Mouse (Mus musculus): ENCODE data around the gene Tas2r144.

Gene Tas2r144

DNA sequence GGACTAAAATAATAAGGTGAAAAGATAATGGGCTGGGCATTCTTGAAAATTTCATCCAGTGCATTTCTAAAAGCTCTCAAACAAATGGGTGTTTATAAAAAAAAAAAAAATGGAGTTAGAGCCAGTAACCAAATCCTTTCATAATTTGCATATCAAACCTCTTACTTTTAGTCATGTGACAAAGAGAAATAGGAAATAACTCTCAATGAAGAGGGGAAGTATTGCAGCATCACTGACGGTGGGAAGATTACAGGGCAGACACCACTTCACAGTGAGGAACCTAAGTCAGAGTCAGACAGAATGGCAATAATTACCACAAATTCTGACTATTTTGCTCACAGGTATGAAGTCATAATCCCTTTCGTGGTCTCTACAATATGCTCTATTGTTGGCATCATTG is at the start of gene Tas2r144:
TSS of gene Tas2r144 (plus strand) at position 301 of the 400 bp plus-strand sequence.
- no peak for DNase-seq

DNA sequence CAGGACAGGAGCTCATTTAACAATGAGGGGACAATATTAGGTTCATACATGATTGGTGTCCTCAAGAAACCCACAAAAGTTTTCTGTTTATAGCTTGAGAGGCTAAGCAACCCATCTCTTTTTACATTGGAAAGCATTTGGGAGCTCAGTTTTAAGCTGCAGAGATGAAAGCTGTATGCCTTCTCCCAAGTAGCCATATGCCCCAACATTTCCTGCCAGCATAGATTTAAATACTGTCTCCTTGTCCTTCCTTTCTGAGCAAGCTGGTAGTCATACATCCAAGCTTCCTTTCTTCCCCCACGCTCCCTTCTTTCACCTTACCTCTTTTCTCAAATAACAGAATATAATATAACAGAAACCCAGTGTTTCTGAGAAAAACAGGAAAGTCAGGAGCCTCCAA is 32.7 kb upstream of the Tas2r144 start:
- DNase-seq = no peak

DNA sequence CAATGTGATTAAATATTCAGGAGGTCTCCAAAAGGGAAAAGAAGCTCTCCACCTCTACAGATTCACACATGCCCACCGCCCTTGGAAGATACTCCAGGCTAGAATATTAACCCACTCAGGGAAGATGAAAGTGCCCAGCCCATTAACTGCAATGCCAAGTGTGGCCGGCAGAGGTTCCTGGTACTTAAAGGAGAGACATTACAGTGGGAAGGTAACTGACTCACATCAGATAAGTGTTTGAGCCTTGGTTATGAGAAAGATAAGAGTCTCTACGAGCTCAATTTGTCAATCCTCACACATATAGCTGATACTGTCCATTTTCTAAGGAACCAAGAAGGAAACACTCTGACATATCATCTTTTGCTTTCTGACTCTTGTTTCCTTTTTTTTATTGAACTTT is 28.9 kb upstream of the Tas2r144 start:
- DNase-seq = peak; percentile 1

DNA sequence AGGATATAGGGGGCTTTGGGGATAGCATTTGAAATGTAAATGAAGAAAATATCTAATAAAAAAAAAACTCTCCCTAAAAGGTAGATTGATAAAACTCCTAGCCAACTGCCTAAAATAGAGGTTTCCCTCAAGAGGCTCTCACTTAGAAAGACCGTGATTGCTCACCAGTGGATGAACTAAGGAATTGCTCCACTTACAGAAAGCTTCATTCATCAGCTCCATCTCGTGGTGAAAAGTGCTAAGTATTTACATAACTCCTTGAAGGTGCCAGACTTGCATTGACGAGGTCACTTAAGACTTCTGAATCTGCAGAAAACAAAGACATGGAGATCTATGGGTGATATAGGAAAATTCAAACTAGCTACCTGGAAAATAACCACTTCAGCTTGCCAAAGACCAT is 17.4 kb upstream of the Tas2r144 start:
- DNase-seq = peak; percentile 5

DNA sequence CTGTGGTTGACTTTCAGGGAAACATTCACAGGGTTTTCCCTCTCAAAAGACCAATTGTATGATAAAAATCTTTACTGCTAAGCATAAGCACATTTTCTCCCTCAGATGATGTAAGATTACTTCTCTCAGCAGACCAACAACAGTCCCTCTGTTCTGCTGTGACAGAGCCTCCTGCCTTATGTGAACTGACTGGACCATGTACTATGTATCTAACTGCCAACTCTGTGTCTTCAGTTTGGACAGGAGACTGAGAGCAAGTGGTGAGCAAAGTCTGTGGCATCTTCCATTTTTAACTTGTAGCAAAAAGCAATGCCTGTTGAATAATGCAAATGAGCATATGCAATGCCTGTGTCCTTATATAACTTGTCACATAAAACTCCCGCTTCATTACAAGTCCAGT is 15.6 kb upstream of the Tas2r144 start:
- DNase-seq = no peak

DNA sequence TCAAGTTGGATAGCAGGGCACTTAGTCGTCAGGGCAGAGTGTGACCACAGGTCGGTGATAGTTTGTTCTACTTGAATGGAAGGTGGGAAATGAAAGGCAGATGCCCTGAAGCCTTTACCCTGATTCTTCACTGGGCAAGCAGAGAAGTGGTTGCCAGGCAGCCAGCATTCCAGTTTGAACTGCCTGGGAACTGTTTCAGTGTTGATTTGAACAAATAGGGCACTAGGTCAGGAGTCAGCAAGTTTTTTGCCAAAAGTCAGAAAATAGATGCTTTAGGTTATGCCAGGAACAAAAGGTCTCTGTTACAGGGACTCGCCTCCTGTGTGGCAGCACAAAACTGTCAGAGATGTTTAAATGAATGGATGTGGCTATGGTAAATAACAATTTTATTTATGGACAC is 7.2 kb downstream of the Tas2r144 start:
- DNase-seq = peak; percentile 6

DNA sequence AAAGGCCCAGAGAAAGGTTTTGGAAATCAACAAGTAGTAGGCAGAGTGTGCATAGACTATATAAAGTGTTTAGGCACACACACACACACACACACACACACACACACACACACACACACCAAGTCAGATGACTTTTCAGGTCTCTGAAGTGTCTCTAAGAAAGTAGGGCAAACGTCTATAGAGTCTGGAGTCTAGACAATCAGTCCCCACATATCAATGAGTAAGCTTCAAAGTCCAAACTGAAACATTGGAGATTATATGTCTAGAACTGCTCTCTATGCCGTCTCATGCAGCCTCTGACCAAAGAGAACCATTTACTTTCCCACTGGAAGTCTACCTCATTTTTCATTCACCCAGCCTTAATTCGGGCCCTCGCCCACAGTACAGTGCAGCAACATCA is 9.9 kb downstream of the Tas2r144 start:
- DNase-seq = no peak

DNA sequence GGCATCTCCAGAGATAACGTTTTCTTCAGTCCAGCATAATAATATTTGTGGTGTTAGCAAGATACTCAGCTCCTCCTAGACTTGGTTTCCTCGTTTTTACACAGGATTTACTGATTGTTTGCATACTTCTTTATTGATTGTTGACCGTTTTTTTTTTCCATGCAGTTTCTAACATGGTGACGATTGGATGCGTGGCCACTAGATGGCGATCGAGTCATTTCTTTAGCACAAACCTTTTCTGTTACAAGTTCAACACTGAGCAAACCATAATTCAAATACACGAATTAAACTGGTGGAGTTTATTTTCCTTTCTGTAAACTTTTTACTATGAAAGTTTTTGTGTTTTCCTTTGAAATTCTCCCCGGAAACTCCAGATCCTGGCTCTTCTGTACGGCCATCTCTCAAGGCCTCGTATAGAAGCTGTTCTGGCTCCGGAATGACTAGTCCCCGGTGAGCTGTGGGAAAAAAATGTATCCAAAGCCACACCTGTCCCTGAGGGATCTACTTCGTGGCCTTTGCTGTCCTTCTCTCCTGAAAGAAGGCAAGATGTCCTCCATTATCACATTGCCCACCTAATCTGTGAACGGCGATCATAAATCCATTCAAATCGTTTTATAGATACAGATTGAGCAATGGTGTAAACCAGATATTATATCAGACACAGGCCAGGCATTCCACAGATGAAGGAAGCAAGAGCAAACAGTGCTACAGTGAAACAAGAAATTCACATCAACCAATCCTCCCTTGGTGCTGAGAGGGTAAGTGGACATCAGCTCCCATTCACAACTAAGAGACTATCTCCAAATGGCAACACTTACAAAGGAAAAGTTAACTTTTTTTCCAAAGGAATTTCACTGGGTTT is 12.3 kb downstream of the Tas2r144 start:
- DNase-seq = peak; percentile 79

DNA sequence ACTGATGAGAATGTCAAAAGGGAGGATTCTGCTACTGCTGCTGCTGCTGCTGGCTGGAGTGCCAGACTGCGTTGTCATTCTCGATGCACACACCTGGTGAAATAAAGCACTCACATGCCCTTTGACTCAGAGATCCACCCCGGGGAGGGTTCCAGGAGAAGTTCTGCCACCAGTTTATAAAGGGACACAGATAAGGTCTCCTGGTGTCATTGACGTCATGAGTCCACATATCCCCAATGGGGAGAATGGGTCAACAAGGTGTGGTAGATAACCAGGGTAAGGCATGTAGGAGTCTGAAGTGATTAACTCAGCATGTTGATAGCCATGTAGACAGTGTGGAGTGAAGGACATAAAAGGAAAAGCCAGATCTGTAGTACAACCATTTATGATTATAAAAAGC is 14.5 kb downstream of the Tas2r144 start:
- no peak for DNase-seq

DNA sequence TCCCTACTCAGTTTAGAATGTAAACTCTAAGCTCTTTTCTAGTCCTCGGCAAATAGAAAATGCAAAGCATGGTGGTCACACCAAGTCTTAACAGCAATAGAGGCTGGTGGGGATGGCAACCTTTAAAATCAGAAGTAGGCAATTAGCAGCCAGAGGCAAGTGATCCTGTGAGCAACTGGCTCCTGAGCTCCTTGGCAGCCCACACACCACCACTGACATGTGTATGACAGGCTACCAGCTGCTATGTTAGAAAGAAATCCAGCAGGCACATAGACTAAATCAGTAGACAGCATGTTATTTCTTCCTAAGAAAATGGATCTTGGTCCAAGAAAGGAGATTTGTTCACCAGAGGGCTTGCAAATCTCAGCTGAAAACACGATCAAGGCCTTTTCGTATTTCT is 16.1 kb downstream of the Tas2r144 start:
- no peak for DNase-seq

DNA sequence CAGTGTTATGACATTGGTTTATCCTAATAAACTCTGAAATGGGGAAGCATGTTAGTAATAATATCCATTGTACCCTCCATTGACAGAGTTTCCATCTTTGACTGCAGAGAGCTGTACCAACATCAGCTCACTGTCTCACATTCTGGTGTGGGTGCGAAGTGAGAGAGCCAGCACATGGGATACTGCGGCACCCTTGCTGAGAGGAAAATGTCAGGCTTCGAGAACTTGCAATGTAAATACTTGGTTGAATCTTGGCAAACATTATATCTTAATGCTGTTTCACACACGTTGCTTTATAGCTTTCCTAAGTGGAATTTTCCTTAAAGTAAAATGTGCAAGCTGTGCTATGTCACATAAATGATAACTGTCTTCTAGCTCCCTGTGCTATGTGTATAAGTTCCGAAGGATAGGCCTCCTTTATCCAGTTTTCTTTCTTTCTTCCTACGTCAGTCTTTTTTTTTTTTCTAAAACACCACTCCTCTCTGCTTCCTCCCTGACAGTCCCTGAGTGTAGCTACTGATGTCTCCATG is 22.2 kb downstream of the Tas2r144 start:
- DNase-seq = no peak

DNA sequence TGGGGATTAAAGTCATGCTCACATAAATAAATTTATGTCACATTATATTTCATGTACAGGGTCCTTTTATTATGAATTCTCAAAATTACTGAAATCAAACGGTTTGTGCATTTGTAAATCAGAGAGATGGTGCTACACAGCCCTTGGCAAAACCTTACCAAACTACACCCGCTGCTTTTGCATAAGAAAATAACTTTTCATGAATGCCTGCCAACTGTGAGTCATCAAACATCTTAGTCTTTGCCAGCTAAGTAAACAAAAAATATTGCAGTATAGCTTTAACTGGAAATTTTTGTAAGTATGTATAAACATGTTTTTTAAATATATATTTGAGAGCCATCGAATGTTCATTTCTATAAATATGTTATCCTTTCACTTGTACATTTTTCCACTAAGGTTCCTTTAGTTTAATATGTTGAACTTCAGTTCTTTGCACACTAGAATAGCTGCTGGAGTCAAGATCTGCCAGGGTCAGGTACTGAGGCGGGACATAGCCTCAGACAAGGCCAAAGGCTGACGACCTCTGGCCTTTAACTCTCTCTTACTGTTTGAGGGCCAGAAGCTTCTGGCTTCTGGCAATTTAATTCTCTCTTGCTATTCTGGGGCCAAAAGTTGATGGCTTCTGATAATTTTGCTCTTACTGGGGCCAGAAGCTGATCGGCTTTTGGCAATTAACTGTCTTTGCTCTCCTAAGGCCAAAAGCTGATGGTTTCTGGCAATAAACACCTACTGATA is 26.4 kb downstream of the Tas2r144 start:
- no peak for DNase-seq

DNA sequence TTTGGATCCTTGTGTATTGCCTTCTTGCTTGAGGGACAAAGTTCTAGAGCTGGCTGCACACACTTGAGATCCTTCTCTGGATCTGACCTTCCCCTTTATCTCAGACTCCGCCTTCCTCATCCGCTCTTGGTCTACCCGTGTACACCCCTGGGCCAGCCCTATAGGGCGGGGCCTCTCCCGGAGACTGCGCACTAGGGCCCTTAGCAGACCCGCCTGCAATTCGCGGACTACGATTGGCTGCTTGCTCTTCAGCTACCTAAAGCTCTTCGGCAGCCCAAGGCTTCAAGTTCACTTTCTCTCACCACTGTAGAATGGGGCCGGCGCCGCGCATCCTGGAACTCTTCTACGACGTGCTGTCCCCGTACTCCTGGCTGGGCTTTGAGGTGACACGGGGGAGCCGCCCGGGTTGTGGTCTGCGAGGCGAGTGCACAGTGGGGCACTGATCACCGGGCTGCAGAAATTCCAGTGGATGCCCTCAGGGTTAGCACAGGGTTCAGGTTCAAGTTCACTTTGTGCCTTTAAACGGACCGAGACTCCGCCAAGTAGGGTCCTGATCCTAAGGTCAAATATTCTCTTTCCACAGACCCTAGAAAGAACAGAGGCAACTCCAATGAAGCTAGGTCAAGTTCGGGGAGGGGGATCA is 30.7 kb downstream of the Tas2r144 start, which contains the start of gene Gstk1:
TSS of gene Gstk1 (plus strand) at position 225 of the 643 bp plus-strand sequence.
- peak; percentile 94 for DNase-seq

DNA sequence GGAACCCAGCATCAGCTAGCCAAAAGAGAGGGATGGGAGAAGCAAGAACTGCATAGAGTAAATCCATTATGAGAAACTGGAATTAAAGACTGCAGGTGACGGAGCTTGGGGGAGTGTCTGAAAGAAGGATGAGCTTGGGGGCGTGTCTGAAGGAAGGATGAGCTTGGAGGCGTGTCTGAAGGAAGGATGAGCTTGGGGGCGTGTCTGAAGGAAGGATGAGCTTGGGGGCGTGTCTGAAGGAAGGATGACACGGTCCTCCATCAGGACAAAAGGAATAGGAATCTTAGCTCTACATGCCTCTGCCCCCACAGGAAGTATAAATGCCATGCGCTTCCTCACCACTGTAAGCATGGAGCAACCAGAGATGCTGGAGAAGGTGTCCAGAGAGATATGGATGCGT is 32.0 kb downstream of the Tas2r144 start:
- DNase-seq = peak; percentile 19

DNA sequence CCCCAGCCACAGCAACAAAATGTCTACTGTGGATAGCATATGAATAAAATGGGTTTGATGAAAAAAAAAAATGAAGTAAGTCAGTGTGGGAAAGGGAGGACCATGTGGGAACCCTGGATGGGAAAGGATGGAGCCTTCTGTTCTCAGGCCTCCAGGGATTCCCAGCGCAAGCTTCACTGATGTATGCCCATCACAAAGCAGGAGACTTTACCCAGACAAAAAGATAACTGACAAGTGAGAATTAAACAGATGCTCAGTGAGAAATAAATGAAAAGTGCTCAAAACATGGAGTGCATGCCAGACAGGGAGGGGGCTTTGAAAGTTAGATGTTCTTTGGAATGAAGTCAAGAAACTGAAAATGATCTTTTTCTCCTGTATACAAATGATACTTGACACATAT is 32.9 kb downstream of the Tas2r144 start:
- DNase-seq = no peak

DNA sequence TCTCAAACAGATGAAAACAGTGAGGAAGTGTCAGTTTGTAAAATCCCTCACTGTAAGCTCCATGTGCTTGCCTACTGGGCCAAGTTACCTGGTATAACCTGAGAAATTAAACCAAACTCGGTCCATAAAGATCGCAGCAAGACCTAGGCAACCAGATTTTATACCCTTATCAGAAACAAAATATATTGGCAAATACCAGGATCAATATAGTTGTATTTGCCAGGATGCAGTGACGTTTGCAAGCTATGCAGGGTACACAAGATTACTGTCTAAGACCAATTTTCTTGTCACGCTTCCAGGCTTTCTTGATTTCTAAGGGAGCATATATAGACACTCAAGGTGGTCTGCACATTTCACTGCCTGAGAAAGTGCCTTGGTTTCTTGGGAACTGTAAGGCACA is 36.7 kb downstream of the Tas2r144 start:
- no peak for DNase-seq

DNA sequence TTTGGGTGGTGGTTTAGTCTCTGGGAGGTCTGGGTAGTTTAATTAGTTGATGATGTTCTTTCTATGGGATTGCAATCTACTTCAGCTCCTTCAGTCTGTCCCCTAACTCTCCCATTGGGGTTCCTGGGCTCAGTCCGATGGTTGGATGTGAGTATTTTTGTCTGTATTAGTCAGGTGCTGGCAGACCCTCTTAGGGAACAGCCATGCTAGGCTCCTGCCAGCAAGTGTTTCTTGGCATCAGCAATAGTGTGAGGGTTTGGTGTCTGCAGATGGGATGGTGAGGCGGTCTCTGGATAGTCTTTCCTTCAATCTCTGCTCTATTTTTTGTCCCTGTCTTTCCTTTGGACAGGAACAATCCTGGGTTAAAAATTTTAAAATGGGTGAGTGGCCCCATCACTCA is 38.0 kb downstream of the Tas2r144 start:
- DNase-seq = no peak

DNA sequence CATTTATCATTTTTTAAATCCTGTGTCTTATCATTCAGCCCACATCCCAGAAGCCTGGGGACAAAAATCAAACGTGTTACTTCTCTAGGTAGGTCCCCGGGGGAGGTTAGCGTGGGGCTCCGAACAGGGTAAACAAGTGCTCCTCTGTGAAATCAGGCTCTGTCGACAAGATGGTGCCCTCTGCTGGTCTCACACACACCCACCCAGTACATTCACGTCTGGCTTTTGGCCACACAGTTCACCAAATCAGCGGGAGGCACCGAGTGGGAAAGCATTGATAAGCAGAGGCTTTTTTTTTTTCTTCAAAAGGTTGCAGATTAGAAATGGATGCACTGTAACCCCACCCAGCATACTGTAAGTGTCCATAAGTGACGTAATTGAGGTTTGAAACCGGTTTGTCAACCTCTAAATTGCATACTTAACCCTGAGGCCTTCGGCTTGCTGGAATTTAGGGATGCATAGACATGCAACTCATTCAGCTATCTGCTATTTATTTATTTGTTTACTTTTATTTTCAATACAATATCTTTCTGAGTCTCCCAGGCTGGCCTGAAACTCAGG is 42.3 kb downstream of the Tas2r144 start:
- peak; percentile 65 for DNase-seq

DNA sequence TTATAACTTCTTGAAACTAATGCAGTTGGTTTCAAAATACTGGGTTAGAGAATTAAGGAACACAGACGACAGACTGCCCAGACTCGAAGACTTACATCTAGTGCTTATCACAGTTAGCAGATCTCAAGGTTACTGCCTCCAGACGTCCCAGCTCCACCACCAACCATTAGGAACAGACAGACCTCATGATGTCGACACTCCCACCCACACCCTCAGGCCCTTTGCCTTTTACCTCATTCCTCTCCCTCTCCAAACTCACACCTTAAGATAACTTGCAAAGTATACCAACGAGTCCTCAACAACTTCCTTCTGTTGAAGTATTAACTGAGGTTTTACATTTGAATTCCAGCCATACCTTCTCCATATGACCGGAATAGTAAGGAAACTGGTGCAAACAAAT is 45.3 kb downstream of the Tas2r144 start:
- DNase-seq = no peak

DNA sequence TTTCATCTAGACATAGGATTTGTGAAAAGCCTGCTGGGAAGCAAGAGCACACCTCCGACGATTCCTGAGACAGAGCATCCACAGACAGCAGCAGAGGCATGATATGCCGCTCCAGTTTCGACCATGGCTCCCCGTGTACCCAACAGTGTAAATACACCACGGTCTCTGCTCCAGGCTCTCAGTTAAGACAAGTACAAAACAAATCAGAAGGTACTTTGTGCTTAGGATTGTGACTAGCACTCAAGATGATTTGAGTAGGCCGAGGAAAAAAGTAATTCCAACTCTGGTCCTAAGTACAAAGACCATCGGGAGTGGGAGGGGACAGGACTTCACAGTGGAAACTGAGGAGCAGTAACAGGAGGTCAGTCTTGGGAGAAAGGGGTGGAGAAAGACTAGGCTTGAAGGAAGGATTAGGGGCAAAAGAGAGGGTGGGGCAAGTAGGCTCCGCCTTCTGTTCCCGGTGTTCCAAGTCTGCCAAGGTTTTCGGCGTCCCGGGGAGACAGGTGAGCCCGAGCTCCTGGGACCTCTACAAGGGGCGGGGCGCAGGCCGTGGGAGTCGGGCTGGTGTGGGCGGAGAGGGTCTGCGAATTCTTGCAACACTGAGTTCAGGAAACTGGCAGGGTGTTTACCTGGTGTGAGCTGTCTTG is 46.5 kb downstream of the Tas2r144 start, which contains the start of gene Tmem139:
TSS of gene Tmem139 (plus strand) at position 447 of the 647 bp plus-strand sequence.
- no peak for DNase-seq

DNA sequence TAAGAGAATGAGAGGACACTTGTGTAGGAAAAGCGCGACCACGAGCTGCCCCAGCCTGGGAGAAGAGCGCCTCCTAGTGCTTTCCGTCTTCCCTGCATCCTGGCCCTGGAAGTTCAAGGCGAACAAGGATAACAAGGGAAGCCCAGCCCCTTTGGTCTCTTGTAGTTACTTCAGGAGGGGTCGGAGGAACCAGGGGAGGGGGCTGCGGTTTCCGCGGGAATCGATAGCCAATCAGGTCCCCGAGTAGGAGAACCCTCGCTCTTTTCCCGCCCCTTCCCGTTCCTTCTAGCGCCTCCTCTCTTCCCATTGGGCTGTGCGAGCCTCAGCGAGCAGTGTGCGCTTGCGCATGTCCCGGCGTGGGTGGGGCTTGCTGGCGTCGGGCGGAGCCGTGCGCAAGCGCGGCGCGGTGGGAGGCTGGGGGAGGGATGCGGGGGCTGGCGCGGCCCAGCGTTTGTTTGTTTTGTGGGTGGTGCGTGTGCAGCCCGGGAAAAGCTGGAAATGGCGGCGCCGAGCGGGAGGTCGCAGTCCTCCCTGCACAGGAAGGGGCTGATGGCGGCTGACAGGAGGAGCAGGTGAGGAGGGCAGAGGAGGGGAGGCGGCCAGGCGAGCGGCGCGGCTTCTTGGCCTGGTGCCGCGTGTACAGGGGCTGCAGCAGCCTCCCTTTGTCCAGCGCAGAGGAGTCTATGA is 49.6 kb downstream of the Tas2r144 start, which contains the start of gene Casp2:
TSS of gene Casp2 (plus strand) at position 360 of the 687 bp plus-strand sequence.
- DNase-seq = peak; percentile 100

Data from retina, postnatal 1 day (tissue).